Mouse (Mus musculus) lung, embryonic 15.5 days (tissue): ENCODE results near the gene Eci2. TPM values are rescaled to one million over a fixed set of nuclear protein-coding genes. Genes with fewer than 3 reads are reported as not detected.
"Not testable (repeated sequence)": the region's sequence is repeated elsewhere in the genome, so short reads cannot be mapped to it uniquely, and the experiment has no call there.

ENCODE experiments used
- ATAC-seq: fragments of 200-750 bp; cut with Nextera tagmentation; 2 replicates; pipeline ENCODE4 v1.8.0; 2017; ENCODE audit warnings: moderate number of reproducible peaks, borderline replicate concordance; ENCODE audit not compliant: low FRiP score, low TSS enrichment; ENCODE audit errors: extremely low read depth
- H3K27ac ChIP-seq: fragments of 300-500 bp; sonication (generic); 2 replicates; pipeline ENCODE4 v1.5.1; 2015; ENCODE audit warnings: moderate library complexity, mild to moderate bottlenecking, inconsistent platforms
- H3K27me3 ChIP-seq: fragments of 300-500 bp; sonication (generic); 2 replicates; pipeline ENCODE4 v1.6.1; 2015; ENCODE audit warnings: inconsistent platforms
- H3K36me3 ChIP-seq: fragments of 300-500 bp; sonication (generic); 2 replicates; pipeline ENCODE4 v1.6.1; 2015; ENCODE audit warnings: inconsistent platforms
- H3K4me1 ChIP-seq: fragments of 300-500 bp; sonication (generic); 2 replicates; pipeline ENCODE4 v1.6.1; 2015; ENCODE audit warnings: inconsistent platforms
- H3K4me2 ChIP-seq: fragments of 300-500 bp; sonication (generic); 2 replicates; pipeline ENCODE4 v1.6.1; 2015; ENCODE audit warnings: inconsistent platforms, mild to moderate bottlenecking, moderate library complexity
- H3K4me3 ChIP-seq: fragments of 300-500 bp; sonication (generic); 2 replicates; pipeline ENCODE4 v1.5.1; 2015; ENCODE audit warnings: mild to moderate bottlenecking, inconsistent platforms
- H3K9ac ChIP-seq: fragments of 300-500 bp; sonication (generic); 2 replicates; pipeline ENCODE4 v1.6.1; 2015; ENCODE audit warnings: inconsistent platforms
- H3K9me3 ChIP-seq: fragments of 300-500 bp; sonication (generic); 2 replicates; pipeline ENCODE4 v1.6.1; 2016; ENCODE audit warnings: inconsistent platforms
- WGBS: fragments of 180-500 bp; shearing (Covaris S2); methylation state at CpG from one replicate; pipeline ENCODE4 v1.1.7; 2015; 5-methylcytosine and 5-hydroxymethylcytosine counted together
- polyA plus RNA-seq: library from polyadenylated mRNA; unstranded; fragments of >200 nt; fragmentation: Nextera tagmentation; extraction: Ambion mirVana; gene quantifications from 2 replicates; pipeline ENCODE4 v1.2.1, GENCODE M21; 2015

Gene Eci2
- polyA plus RNA-seq, 1 experiment from 2014 or later = 144 TPM

GRCm38 (mm10) chr13:35028365-35028764 is 1.5 kb upstream of the Eci2 start:
- no peak for ATAC-seq
- Histone ChIP-seq H3K27ac (no peak overlapping the region), H3K4me1 (no peaks in the 10 kb centered on the region), H3K9me3 (no peaks in the 10 kb centered on the region), H3K27me3 (no peaks in the 10 kb centered on the region), H3K9ac (no peak overlapping the region), H3K4me2 (no peak overlapping the region), H3K36me3 (no peaks in the 10 kb centered on the region), H3K4me3 (no peak overlapping the region)
- 76% methylated on average over 3 of the region's 3 CpGs for WGBS

GRCm38 (mm10) chr13:35023401-35023800 is 3.5 kb downstream of the Eci2 start:
- H3K27me3 ChIP-seq, H3K4me3 ChIP-seq, H3K4me2 ChIP-seq, H3K4me1 ChIP-seq, H3K9ac ChIP-seq, H3K9me3 ChIP-seq, ATAC-seq, H3K36me3 ChIP-seq, H3K27ac ChIP-seq: not testable (repeated sequence)
- WGBS = 39% methylated on average over 1 of the region's 1 CpGs

- H3K36me3 ChIP-seq = no peaks in the 10 kb centered on the region
- no peak overlapping the region for H3K9ac ChIP-seq
- WGBS = 63% methylated on average over 3 of the region's 3 CpGs
- H3K27me3 ChIP-seq = no peaks in the 10 kb centered on the region
- H3K9me3 ChIP-seq = no peaks in the 10 kb centered on the region
- no peaks in the 10 kb centered on the region for H3K4me1 ChIP-seq
- no peak overlapping the region for H3K4me3 ChIP-seq
- no peak for ATAC-seq
- no peak overlapping the region for H3K4me2 ChIP-seq
- no peak overlapping the region for H3K27ac ChIP-seq
These were observed 6.5 kb downstream of the Eci2 start for GRCm38 (mm10) chr13:35020383-35020782.

GRCm38 (mm10) chr13:35018866-35019536 is 7.9 kb downstream of the Eci2 start:
- Histone ChIP-seq H3K36me3 (no peaks in the 10 kb centered on the region), H3K9ac (no peak overlapping the region), H3K4me2 (no peak overlapping the region), H3K27me3 (no peaks in the 10 kb centered on the region), H3K9me3 (no peaks in the 10 kb centered on the region), H3K4me1 (no peaks in the 10 kb centered on the region), H3K4me3 (no peak overlapping the region), H3K27ac (no peak overlapping the region)
- WGBS = 81% methylated on average over 7 of the region's 7 CpGs
- ATAC-seq = no peak

- Histone ChIP-seq H3K9ac (no peak overlapping the region), H3K4me2 (no peak overlapping the region), H3K36me3 (no peaks in the 10 kb centered on the region), H3K9me3 (no peaks in the 10 kb centered on the region), H3K4me1 (no peaks in the 10 kb centered on the region), H3K27ac (no peak overlapping the region), H3K27me3 (no peaks in the 10 kb centered on the region), H3K4me3 (no peak overlapping the region)
- no peak for ATAC-seq
- WGBS = 82% methylated on average over 6 of the region's 6 CpGs
These were observed 9.5 kb downstream of the Eci2 start for GRCm38 (mm10) chr13:35017392-35017791.

- no peaks in the 10 kb centered on the region for H3K4me1 ChIP-seq
- WGBS = 88% methylated on average over 1 of the region's 1 CpGs
These were observed 10.8 kb downstream of the Eci2 start for GRCm38 (mm10) chr13:35016067-35016466.

GRCm38 (mm10) chr13:34995925-34996324 is 31.0 kb downstream of the Eci2 start:
- 41% methylated on average over 2 of the region's 2 CpGs for WGBS
- Histone ChIP-seq H3K27ac (no peak overlapping the region), H3K4me1 (peaks cover 21% of the 10 kb centered on the region), H3K9me3 (no peaks in the 10 kb centered on the region), H3K4me2 (no peak overlapping the region), H3K27me3 (no peaks in the 10 kb centered on the region), H3K4me3 (no peak overlapping the region), H3K9ac (no peak overlapping the region), H3K36me3 (no peaks in the 10 kb centered on the region)
- no peak for ATAC-seq

More at GRCm38 (mm10) chr13:35016067-35016466, 10.8 kb downstream of the Eci2 start:
- H3K36me3 ChIP-seq = no peaks in the 10 kb centered on the region
- H3K9me3 ChIP-seq = no peaks in the 10 kb centered on the region
- ATAC-seq = no peak
- H3K27ac ChIP-seq = no peak overlapping the region
- H3K4me2 ChIP-seq = no peak overlapping the region
- H3K27me3 ChIP-seq = no peaks in the 10 kb centered on the region
- no peak overlapping the region for H3K9ac ChIP-seq
- H3K4me3 ChIP-seq = no peak overlapping the region

GRCm38 (mm10) chr13:34993983-34994811 is 32.7 kb downstream of the Eci2 start:
- Histone ChIP-seq H3K4me2 (peak overlapping the region; percentile 74), H3K4me1 (peaks cover 21% of the 10 kb centered on the region), H3K4me3 (peak overlapping the region; percentile 63), H3K9me3 (no peaks in the 10 kb centered on the region), H3K27ac (peak overlapping the region; percentile 93), H3K36me3 (peaks cover 7% of the 10 kb centered on the region), H3K27me3 (no peaks in the 10 kb centered on the region), H3K9ac (peak overlapping the region; percentile 82)
- ATAC-seq = peak; percentile 98
- WGBS = 2% methylated on average over 33 of the region's 33 CpGs

- H3K4me3 ChIP-seq = peak overlapping the region; percentile 63
- peaks cover 21% of the 10 kb centered on the region for H3K4me1 ChIP-seq
These were observed 33.3 kb downstream of the Eci2 start for GRCm38 (mm10) chr13:34993595-34993982.

GRCm38 (mm10) chr13:34993085-34993484 is 33.8 kb downstream of the Eci2 start:
- no peak for ATAC-seq
- Histone ChIP-seq H3K27ac (0 out of 2 replicates have a peak overlapping the region, but pooled peaks have one; percentile 8), H3K27me3 (no peaks in the 10 kb centered on the region), H3K4me3 (peak overlapping the region; percentile 63), H3K4me1 (peaks cover 21% of the 10 kb centered on the region), H3K9me3 (no peaks in the 10 kb centered on the region), H3K4me2 (peak overlapping the region; percentile 74), H3K36me3 (peaks cover 19% of the 10 kb centered on the region), H3K9ac (peak overlapping the region; percentile 82)
- WGBS = 52% methylated on average over 4 of the region's 4 CpGs

More at GRCm38 (mm10) chr13:34993595-34993982, 33.3 kb downstream of the Eci2 start:
- Histone ChIP-seq H3K27ac (peak overlapping the region; percentile 93), H3K9me3 (no peaks in the 10 kb centered on the region), H3K36me3 (peaks cover 14% of the 10 kb centered on the region), H3K27me3 (no peaks in the 10 kb centered on the region), H3K9ac (peak overlapping the region; percentile 82), H3K4me2 (peak overlapping the region; percentile 74)
- peak; percentile 63 for ATAC-seq
- WGBS = 0% methylated on average over 22 of the region's 22 CpGs

GRCm38 (mm10) chr13:34991581-34992273 is 35.2 kb downstream of the Eci2 start:
- no peak overlapping the region for H3K4me2 ChIP-seq
- no peak for ATAC-seq

More at GRCm38 (mm10) chr13:34991581-34992273, 35.2 kb downstream of the Eci2 start:
- Histone ChIP-seq H3K27ac (no peak overlapping the region), H3K9ac (no peak overlapping the region), H3K4me3 (no peak overlapping the region), H3K4me1 (peaks cover 21% of the 10 kb centered on the region), H3K9me3 (no peaks in the 10 kb centered on the region), H3K27me3 (no peaks in the 10 kb centered on the region), H3K36me3 (peaks cover 32% of the 10 kb centered on the region)
- 66% methylated on average over 4 of the region's 4 CpGs for WGBS
